Mouse (Mus musculus) adrenal gland, adult 8-10 months (tissue): Measurements from ENCODE around the gene Bbs4. TPM values are rescaled to one million over a fixed set of nuclear protein-coding genes. Genes with fewer than 3 reads are reported as not detected.
"Not testable (repeated sequence)": the region's sequence is repeated elsewhere in the genome, so short reads cannot be mapped to it uniquely, and the experiment has no call there.

Experiments
- DNase-seq: peaks from one replicate; pipeline ENCODE4 v3.0.0; 2022
- total RNA-seq, 4 experiments: library from RNA; stranded (reverse); gene quantifications; 2 replicates each; pipeline ENCODE4 v1.2.4; 2022

The Bbs4 gene
- total RNA-seq, result 10 to 100 TPM; 11.1 to 25.4 (median 18.9) TPM

DNA sequence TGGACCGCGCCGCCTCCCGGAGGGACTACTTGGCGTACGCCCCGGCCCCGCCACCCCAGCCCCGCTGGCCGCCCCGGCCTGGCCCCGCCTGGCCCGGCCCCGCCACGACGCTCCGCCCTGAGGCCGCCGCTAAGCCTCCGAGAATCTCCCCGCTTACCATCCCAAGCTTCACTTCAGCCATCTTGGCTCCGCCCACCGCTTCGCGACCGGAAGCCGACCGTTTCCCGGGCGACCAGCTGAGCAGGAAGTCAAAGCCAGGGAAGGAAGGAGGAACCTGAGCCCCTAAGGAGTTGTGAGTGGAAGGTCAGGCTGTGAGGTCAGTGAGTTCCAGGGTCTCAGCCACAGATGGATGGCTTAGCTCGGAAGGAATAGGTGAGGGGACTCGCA is at the start of gene Bbs4:
TSS of gene Bbs4 (minus strand) at position 256 of the 387 bp plus-strand sequence.
- DNase-seq, result peak; percentile 90

GRCm38 (mm10) chr9:59389086-59389485 is 35.8 kb upstream of the Bbs4 start:
- no peak for DNase-seq

GRCm38 (mm10) chr9:59388311-59388710 is 35.0 kb upstream of the Bbs4 start:
- no peak for DNase-seq

GRCm38 (mm10) chr9:59387461-59387860 is 34.2 kb upstream of the Bbs4 start:
- no peak for DNase-seq

- no peak for DNase-seq
Measured at GRCm38 (mm10) chr9:59375626-59376025, 22.3 kb upstream of the Bbs4 start.

DNA sequence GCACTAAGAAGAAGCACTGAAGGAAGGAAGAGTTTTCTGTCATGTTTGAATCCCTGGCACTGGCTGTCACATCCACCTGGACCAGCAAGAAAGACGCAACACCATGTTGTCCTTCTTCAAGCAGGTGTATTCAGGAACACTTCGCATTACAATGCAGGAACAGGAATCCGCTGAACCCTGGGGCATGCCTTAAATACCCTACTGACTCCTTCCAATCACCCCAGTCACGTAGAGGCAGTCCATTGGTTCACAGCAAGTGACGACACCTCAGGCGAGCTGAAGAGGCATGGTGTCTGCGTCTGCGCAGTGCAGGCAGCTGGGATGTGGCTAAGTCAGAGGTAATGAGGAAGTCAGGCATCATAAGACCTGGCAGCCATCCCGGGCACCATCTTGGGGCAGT is 16.3 kb upstream of the Bbs4 start:
- no peak for DNase-seq

DNA sequence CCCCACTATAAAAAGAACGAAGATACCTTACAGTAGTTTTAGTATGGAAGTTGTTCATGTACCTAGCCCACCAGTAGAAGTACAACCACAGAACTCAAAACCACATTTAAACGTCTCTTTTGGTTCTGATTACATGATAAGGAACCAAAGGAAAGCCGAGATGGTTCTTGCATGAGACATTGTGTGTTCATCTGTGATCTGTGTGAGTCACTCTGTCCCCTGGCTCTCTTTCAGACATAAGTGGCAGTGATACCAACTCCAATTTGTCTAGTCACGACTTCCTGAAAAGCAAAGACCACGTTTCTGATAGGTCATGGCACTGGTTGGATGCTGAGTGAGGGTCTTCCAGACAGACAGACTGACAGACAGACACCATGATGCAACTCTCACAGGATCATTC is 15.9 kb upstream of the Bbs4 start:
- DNase-seq, result no peak

DNA sequence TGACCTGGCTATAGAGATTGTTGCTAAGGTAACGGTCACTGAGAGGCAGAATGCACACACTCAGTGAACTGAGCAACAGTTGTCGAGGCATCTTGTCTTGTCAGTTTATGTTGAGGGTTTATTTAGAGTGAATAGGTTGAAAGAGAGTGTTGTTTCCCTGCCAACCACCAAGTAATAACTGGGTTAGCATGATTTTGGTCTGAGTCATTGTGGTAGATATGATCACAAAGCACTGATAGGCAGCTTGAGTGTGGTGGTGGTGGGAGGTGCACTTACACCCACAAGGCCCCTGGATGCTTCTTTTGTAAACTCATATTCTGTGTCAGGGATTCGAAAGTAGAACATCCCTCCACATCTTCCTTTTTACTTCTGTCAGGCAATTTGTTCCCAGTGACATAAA is 7.2 kb upstream of the Bbs4 start:
- not testable (repeated sequence) for DNase-seq

- DNase-seq, result not testable (repeated sequence)
Measured at GRCm38 (mm10) chr9:59358041-59358440, 4.7 kb upstream of the Bbs4 start.

- no peak for DNase-seq
Measured at GRCm38 (mm10) chr9:59352586-59353252, 589 bp downstream of the Bbs4 start.

DNA sequence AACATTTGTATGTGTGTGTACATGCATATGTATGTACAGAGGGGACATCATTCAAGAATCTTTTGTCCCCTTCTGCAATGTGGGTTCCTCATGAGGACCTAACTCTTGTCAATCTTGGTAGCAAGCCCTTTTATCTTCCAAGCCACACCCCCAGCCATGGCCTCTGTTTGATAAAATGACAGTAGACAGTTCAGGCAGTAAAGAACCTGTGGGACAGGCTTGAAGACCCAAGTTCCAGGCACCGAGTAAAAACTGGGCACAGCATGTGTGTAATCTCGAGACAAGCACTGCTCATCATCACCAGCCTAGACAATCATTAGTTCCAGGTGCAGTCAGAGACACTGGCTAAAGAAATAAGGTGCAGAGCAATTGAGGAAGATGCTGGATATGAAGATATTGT is 7.1 kb downstream of the Bbs4 start:
- DNase-seq, result no peak

DNA sequence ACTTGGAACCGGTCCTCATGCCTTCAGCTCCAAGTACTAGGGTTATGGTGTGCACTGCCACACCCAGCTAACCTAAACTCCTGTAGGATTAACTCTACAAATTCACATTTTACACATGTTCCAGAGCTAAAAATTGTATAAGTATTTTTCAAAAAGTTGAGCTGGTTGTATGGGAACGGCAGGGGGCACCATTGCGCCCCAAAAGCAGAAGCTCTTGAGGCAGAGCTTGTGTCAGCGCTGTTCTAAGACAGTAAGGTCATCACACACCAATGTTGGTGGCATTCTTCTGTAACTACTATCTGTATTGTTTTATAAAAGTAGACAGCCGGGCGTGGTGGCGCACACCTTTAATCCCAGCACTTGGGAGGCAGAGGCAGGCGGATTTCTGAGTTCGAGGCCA is 13.3 kb downstream of the Bbs4 start:
- DNase-seq, result no peak

- DNase-seq, result no peak
Measured at GRCm38 (mm10) chr9:59339107-59339506, 14.2 kb downstream of the Bbs4 start.

GRCm38 (mm10) chr9:59338411-59338810 is 14.9 kb downstream of the Bbs4 start:
- no peak for DNase-seq

GRCm38 (mm10) chr9:59337889-59338288 is 15.4 kb downstream of the Bbs4 start:
- DNase-seq, result no peak

DNA sequence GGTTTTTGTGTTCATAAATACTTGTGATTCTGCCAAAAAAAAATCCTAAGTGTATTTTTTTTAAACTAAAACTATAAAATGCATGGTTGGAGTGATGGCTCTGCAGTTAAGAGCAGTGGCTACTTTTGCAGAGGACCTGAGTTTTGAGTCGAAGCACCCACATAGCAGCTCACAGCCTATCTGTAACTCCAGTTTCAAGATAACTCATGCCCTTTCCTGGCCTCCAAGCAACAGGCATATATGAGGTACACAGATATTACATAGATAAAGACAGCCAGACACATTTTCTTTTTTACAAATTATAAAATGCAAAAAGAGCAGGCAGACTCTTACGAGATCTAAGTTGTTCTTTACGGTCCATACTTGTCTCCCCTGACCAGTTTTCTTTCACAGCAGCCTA is 16.8 kb downstream of the Bbs4 start:
- no peak for DNase-seq

DNA sequence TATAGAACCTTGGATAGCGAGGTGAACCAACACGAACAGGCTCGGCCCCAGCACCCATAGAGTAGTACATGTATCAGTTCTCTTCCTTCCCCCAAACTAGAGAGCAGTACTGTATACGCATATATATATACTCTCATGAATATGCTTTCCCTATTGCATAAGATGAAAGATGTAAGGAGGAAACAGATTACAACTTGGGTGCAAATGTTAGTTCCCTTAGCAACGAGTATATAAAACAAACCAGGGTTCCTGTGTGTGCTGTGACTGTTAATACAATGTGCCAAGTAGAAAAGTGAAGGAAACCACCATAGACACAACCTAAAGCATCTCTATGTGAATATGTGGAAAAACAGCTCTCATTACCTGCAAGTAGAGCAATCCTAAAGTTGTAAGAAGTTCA is 23.3 kb downstream of the Bbs4 start:
- no peak for DNase-seq

DNA sequence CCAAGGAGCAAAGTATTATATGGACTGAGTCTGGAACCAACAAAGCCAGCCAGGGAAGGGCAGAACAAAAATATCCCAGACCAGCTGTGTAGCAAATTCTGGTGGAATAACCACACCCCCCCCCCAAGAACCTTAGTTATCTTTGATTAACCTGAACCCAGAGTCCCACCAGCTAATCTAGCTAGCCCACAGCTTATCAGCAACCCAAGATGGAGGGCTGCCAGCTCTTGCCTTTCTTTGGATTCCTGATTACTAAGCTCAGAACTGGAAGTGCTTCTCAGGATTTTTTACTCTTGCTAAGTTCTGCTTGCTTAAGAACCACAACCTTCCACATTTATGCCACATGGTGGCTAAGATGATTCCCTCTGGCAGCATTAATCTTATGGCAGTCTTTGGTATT is 29.0 kb downstream of the Bbs4 start:
- no peak for DNase-seq

DNA sequence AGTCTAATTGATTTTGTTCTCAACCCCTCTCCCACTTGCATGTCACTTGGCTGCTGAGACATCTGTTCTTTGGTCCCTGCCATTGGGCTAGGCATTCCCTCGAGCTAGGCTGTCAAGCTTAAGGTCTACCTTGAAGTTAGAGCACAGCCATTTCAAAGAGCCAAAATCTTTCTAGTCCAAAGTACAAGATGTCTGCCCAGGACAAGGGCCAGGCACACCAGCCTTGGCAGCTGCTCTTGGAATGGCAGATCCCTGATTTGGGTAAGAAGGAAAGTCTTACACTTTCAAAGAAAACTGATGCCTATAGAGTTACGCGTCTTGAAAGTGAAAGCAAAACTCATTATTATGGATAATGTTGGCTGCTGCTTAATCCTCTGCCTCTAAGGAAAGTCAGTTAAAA is 37.1 kb downstream of the Bbs4 start:
- no peak for DNase-seq

GRCm38 (mm10) chr9:59311284-59311670 is 42.0 kb downstream of the Bbs4 start:
- DNase-seq, result no peak

DNA sequence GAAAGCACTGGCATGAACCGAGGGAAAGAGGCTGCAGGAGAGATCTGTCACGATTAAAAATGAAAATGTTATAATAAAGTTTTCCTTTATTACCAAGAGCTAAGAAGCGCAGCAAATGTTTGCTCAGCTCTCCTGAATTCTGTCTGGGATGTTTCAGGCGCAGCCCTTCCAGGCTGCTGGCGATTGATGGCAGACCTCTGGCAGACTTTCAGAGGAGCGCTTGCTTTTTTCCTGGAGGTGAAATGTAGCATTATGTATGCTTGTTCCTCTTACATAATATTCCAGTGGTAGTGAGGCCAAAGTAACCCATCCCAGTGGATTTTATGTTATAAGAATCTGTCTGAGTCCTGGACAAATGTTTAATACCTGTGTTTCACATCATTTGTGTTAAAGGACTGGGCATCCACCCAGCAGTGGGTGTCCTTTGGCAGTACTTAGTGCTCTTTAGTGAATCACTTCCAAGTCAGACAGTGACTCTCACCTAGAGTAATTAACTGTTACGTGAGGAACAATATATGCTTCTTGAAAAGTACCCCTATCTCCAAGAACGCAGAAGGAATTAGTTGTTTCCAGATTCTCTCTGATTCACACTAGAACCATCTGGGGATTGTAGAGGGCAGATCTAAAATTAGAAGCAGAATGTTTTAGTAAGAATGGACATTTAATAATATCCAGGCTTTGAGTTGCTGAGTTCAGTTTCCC is 42.6 kb downstream of the Bbs4 start:
- no peak for DNase-seq

- DNase-seq, result no peak
Measured at GRCm38 (mm10) chr9:59307890-59308289, 45.4 kb downstream of the Bbs4 start.

DNA sequence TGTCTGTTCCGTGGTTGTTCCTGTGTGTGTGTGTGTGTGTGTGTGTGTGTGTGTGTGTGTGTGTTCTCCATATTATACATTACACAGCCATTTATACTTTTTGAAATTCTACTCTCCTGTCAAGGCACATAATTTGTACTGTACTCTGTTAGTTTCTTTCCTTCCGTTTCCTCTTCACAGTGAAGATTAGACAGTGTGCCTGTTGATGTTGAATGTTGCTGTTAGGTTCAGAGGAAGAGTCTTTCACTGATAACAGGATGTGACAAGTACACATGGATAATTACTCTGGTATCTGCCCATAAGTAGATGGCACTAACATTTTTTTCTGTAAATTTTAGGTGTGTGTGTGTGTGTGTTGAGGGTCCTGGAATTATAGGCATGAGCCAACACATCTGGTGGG is 56.9 kb downstream of the Bbs4 start:
- no peak for DNase-seq

DNA sequence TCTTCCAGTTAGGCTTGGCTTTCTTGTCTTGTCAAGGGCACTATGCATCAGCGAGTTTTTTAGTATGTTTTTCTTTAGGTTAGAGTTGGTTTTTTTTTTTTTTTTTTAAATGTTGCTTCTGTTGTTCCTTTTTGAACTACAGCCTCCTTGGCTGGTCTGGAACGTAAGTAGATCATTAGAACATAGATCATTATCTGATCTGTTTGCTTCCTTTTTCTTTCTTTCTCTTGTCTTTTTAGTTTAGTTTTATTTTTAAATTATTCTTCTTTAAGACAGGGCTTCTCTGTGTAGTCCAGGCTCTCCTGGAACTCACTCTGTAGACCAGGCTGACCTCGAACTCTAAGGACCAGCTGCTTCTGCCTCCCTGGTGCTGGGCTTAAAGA is 60.8 kb downstream of the Bbs4 start:
- DNase-seq, result no peak
